Mouse (Mus musculus) olfactory bulb, adult 2 months (tissue): ENCODE measurements at regions not wholly inside any gene's neighbourhood (a gene's known extent, or its start where the extent isn't known, plus 50 kb on each side); places are given as distances from the start of the nearest gene placed in this dataset.

Experiments used
- CTCF ChIP-seq: fragments of 200-500 bp; IDR thresholded peaks from 2 replicates; pipeline ENCODE4 v1.5.1; 2012; ENCODE audit warnings: low read depth, mild to moderate bottlenecking, low read length, moderate library complexity; ENCODE audit not compliant: insufficient read depth
- POLR2A ChIP-seq: fragments of 200-500 bp; IDR thresholded peaks from 2 replicates; pipeline ENCODE4 v1.6.1; 2012; ENCODE audit warnings: mild to moderate bottlenecking, low read depth, low read length, moderate library complexity; ENCODE audit not compliant: insufficient read depth

- TF ChIP-seq POLR2A = no peak
- TF ChIP-seq CTCF = no peak
Measured at GRCm38 (mm10) chr15:72220786-72221185, 1613.6 kb upstream of the Gm6569 start.
